Mouse (Mus musculus) brain, embryonic 14.5 days (tissue): Measurements from ENCODE around the gene Cntn2.

ENCODE experiments used
- CTCF ChIP-seq: fragments of 200-500 bp; IDR thresholded peaks from 2 replicates; pipeline ENCODE4 v1.5.1; 2012; ENCODE audit warnings: inconsistent platforms, mild to moderate bottlenecking, moderate library complexity, borderline replicate concordance; ENCODE audit not compliant: insufficient read depth, insufficient read length; ENCODE audit errors: extremely low read depth
- POLR2A ChIP-seq: fragments of 200-500 bp; IDR thresholded peaks from 2 replicates; pipeline ENCODE4 v1.6.1; 2012; ENCODE audit warnings: mild to moderate bottlenecking, inconsistent platforms, borderline replicate concordance; ENCODE audit not compliant: poor library complexity, insufficient read depth, insufficient read length, severe bottlenecking; ENCODE audit errors: extremely low read depth

DNA sequence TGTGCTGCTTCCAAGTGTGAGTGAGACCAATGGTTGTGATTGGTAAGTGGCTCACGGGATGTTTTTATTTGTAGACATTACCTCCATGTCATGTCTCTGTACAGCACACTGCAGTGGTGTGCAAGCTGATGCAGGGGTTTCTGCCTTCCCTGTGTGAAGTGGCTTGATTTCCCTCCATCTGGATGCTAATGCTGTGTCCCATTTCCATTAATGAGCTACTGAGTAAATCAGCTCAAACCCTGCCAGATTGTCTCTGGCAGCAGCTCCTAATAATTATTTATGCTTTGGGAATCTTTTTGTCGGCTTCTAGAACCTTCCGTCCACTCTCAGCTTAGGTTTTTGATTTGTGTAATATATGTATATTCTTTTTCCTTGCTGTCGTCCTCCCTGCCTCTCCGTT, 37.9 kb downstream of the Cntn2 start:
- TF ChIP-seq CTCF (no peak), POLR2A (no peak)
